Mouse (Mus musculus): ENCODE results near the gene Fndc11. TPM values are rescaled to one million over a fixed set of nuclear protein-coding genes. Genes with fewer than 3 reads are reported as not detected.

The Fndc11 gene
- polyA plus RNA-seq, 1 experiment from 2014 or later: 0.58 TPM

- Histone ChIP-seq H3K27ac (ENCODE audit: low read depth, low read length) (no peak overlapping the region), H3K9ac (ENCODE audit: low read depth, low read length) (no peak overlapping the region), H3K4me3 (ENCODE audit: low read length) (no peak overlapping the region), H3K4me2 (replicated peaks; ENCODE audit: low read depth, low read length) (no peak overlapping the region), H3K4me1 (ENCODE audit: control insufficient read depth, insufficient read depth, low read length) (no peaks in the 10 kb centered on the region), H3K9me3 (ENCODE audit: control insufficient read depth, low read length) (no peaks in the 10 kb centered on the region), H3K36me3 (ENCODE audit: control insufficient read depth, insufficient read depth, low read length) (peaks cover 47% of the 10 kb centered on the region), H3K27me3 (ENCODE audit: control insufficient read depth, insufficient read depth, low read length) (no peaks in the 10 kb centered on the region)
- 78% methylated on average over 2 of the region's 2 CpGs for WGBS
- ATAC-seq (ENCODE audit: low FRiP score, low TSS enrichment): no peak
Measured at GRCm38 (mm10) chr2:181272092-181272491, 52.3 kb downstream of the Fndc11 start.

Other genes starting within 250 kb of the Fndc11 start
- 0.21 and 0.50 TPM in 2 replicates for gene Col20a1, start 233.5 kb upstream of the Fndc11 start, polyA plus RNA-seq (2014; fragmentation: Nextera tagmentation; extraction: Ambion mirVana)
- gene Chrna4, start 176.5 kb upstream of the Fndc11 start, polyA plus RNA-seq (2014; fragmentation: Nextera tagmentation; extraction: Ambion mirVana): 3.8 and 5.3 TPM in 2 replicates
- gene Kcnq2, start 84.7 kb upstream of the Fndc11 start, polyA plus RNA-seq (2014; fragmentation: Nextera tagmentation; extraction: Ambion mirVana): not detected in 2 replicates
- not detected in 2 replicates for gene Eef1a2, start 63.0 kb upstream of the Fndc11 start, polyA plus RNA-seq (2014; fragmentation: Nextera tagmentation; extraction: Ambion mirVana)
- 387 and 477 TPM in 2 replicates for gene Ppdpf, start 32.8 kb upstream of the Fndc11 start, polyA plus RNA-seq (2014; fragmentation: Nextera tagmentation; extraction: Ambion mirVana)
- gene Ptk6, start 17.2 kb upstream of the Fndc11 start, polyA plus RNA-seq (2014; fragmentation: Nextera tagmentation; extraction: Ambion mirVana): not detected in 2 replicates
- gene Srms, start 6.8 kb upstream of the Fndc11 start, polyA plus RNA-seq (2014; fragmentation: Nextera tagmentation; extraction: Ambion mirVana): 0.14 and 0.24 TPM in 2 replicates
- 1.3 and 1.4 TPM in 2 replicates for gene Helz2, start 22.0 kb downstream of the Fndc11 start, polyA plus RNA-seq (2014; fragmentation: Nextera tagmentation; extraction: Ambion mirVana)
- 9.4 and 17.9 TPM in 2 replicates for gene Gmeb2, start 68.0 kb downstream of the Fndc11 start, polyA plus RNA-seq (2014; fragmentation: Nextera tagmentation; extraction: Ambion mirVana)
- gene Stmn3, start 94.5 kb downstream of the Fndc11 start, polyA plus RNA-seq (2014; fragmentation: Nextera tagmentation; extraction: Ambion mirVana): 0.46 and 0.62 TPM in 2 replicates
- 40.0 and 59.2 TPM in 2 replicates for gene Rtel1, start 99.7 kb downstream of the Fndc11 start, polyA plus RNA-seq (2014; fragmentation: Nextera tagmentation; extraction: Ambion mirVana)
- gene Zgpat, start 144.9 kb downstream of the Fndc11 start, polyA plus RNA-seq (2014; fragmentation: Nextera tagmentation; extraction: Ambion mirVana): 25.7 and 39.0 TPM in 2 replicates
- 51.5 and 53.9 TPM in 2 replicates for gene Arfrp1, start 145.4 kb downstream of the Fndc11 start, polyA plus RNA-seq (2014; fragmentation: Nextera tagmentation; extraction: Ambion mirVana)
- 17.3 and 22.1 TPM in 2 replicates for gene Lime1, start 160.1 kb downstream of the Fndc11 start, polyA plus RNA-seq (2014; fragmentation: Nextera tagmentation; extraction: Ambion mirVana)
- gene Zbtb46, start 239.4 kb downstream of the Fndc11 start, polyA plus RNA-seq (2014; fragmentation: Nextera tagmentation; extraction: Ambion mirVana): 13.7 and 26.6 TPM in 2 replicates